Mouse (Mus musculus) adrenal gland, adult 8-10 months (tissue): ENCODE results near the gene Gstp1. TPM values are rescaled to one million over a fixed set of nuclear protein-coding genes. Genes with fewer than 3 reads are reported as not detected.
A peak's percentile ranks its signal among the peaks of the same experiment; 100 is the strongest.
"Not testable (repeated sequence)": the region's sequence is repeated elsewhere in the genome, so short reads cannot be mapped to it uniquely, and the experiment has no call there.

Experiments used
- DNase-seq: peaks from one replicate; pipeline ENCODE4 v3.0.0; 2022
- total RNA-seq, 4 experiments: library from RNA; stranded (reverse); gene quantifications; 2 replicates each; pipeline ENCODE4 v1.2.4; 2022

Gene Gstp1
- total RNA-seq = 100 to 1,000 TPM; 366 to 409 (median 394) TPM

- peak; percentile 86 for DNase-seq
Observed at GRCm38 (mm10) chr19:4037788-4038232, at the start of gene Gstp1. Gene Gstp1, minus strand, starts transcription at chr19:4037985.

GRCm38 (mm10) chr19:4087090-4087489, 49.3 kb upstream of the Gstp1 start:
- DNase-seq = no peak

- DNase-seq = no peak
Observed at GRCm38 (mm10) chr19:4086156-4086555, 48.4 kb upstream of the Gstp1 start.

- no peak for DNase-seq
Observed at GRCm38 (mm10) chr19:4084984-4085383, 47.2 kb upstream of the Gstp1 start.

GRCm38 (mm10) chr19:4083826-4084225, 46.0 kb upstream of the Gstp1 start:
- DNase-seq = no peak

GRCm38 (mm10) chr19:4083316-4083715, 45.5 kb upstream of the Gstp1 start:
- no peak for DNase-seq

- DNase-seq = no peak
Observed at GRCm38 (mm10) chr19:4082219-4082965, 44.6 kb upstream of the Gstp1 start.

- no peak for DNase-seq
Observed at GRCm38 (mm10) chr19:4081394-4081793, 43.6 kb upstream of the Gstp1 start, which contains the start of gene Cabp2. Gene Cabp2, plus strand, starts transcription at chr19:4081578.

GRCm38 (mm10) chr19:4080511-4081009, 42.8 kb upstream of the Gstp1 start:
- DNase-seq = no peak

- no peak for DNase-seq
Observed at GRCm38 (mm10) chr19:4079594-4079993, 41.8 kb upstream of the Gstp1 start.

- DNase-seq = no peak
Observed at GRCm38 (mm10) chr19:4075531-4075930, 37.7 kb upstream of the Gstp1 start.

- no peak for DNase-seq
Observed at GRCm38 (mm10) chr19:4072706-4073424, 35.1 kb upstream of the Gstp1 start.

- no peak for DNase-seq
Observed at GRCm38 (mm10) chr19:4071406-4071805, 33.6 kb upstream of the Gstp1 start.

GRCm38 (mm10) chr19:4070756-4071155, 33.0 kb upstream of the Gstp1 start:
- no peak for DNase-seq

GRCm38 (mm10) chr19:4070311-4070710, 32.5 kb upstream of the Gstp1 start:
- DNase-seq = no peak

GRCm38 (mm10) chr19:4068717-4069410, 31.1 kb upstream of the Gstp1 start:
- DNase-seq = no peak

- not testable (repeated sequence) for DNase-seq
Observed at GRCm38 (mm10) chr19:4068242-4068641, 30.5 kb upstream of the Gstp1 start.

- DNase-seq = no peak
Observed at GRCm38 (mm10) chr19:4066877-4067276, 29.1 kb upstream of the Gstp1 start.

- no peak for DNase-seq
Observed at GRCm38 (mm10) chr19:4066280-4066679, 28.5 kb upstream of the Gstp1 start.

GRCm38 (mm10) chr19:4064501-4064900, 26.7 kb upstream of the Gstp1 start:
- DNase-seq = not testable (repeated sequence)

- DNase-seq = not testable (repeated sequence)
Observed at GRCm38 (mm10) chr19:4063357-4063756, 25.6 kb upstream of the Gstp1 start.

GRCm38 (mm10) chr19:4060899-4061465, 23.2 kb upstream of the Gstp1 start:
- no peak for DNase-seq
